Mouse (Mus musculus) thymus, postnatal 10 days (tissue): ENCODE data around the gene Kcnq1.
A peak's percentile ranks its signal among the peaks of the same experiment; 100 is the strongest.

ENCODE experiments used
- DNase-seq, 2 experiments: peaks; one replicate each; pipeline ENCODE4 v3.0.0; 2021; ENCODE audit warnings: low spot score in 2 of 2

Kcnq1 gene

DNA sequence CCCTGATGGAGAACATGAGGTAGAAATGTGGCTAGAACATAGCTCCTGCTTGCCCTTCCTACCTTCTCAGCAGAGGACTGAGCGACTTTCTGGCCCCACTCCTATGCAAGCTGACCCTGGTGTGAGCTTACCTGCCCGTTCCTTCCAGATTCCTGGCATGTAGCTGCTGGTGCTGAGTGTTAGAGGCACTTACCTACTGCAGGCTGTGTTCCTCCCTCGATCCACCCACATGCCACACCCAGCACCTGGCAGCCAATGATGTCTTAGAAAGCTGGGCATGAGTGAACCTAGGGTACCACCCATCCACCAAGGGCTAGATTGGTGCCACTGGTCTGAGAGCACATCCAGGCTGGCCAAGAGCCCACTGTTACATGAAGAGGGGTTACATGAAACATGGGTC, 12.3 kb upstream of the Kcnq1 start:
- DNase-seq, result no peak

GRCm38 (mm10) chr7:143094592-143095553, 11.3 kb upstream of the Kcnq1 start, which contains the start of gene Trpm5:
Trpm5 (minus strand) TSS chr7:143094642.
- DNase-seq, result peak; percentile 24 to 68

GRCm38 (mm10) chr7:143095554-143095907, 10.6 kb upstream of the Kcnq1 start:
- DNase-seq, result no peak

GRCm38 (mm10) chr7:143100759-143101158, 5.4 kb upstream of the Kcnq1 start:
- no peak for DNase-seq

DNA sequence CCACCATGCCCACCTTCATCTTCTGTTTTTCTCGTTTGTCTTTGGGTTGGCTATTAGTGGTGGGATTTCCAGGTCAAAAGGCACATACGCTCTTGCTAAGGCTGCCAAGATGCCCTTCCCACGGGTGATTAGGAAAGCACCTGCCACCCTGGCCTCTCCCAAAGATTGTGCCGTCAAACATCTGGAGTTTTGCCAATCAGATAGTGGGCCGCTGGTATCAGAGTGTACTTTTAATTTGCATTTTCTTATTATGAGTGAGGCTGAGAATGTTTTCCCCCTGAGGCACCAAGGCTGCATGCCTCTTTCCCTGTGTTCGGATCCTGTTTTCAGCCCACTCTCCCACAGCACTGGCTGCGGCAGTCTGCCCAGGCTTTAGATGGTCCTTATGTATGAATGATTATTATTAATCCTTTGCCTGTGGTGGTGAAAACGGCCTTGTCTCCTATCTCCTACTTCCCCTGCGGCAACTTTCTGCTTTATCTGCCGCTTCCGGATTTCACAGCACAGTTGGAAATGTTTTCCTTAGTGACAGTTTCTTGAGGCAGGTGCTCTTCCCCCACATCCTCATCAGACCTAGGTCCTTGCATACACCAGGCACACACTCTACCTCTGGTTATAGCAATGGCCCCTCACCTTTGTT, 784 bp upstream of the Kcnq1 start:
- DNase-seq, result no peak

GRCm38 (mm10) chr7:143106672-143107465, 707 bp downstream of the Kcnq1 start:
- DNase-seq, result peak; percentile 30 to 56

DNA sequence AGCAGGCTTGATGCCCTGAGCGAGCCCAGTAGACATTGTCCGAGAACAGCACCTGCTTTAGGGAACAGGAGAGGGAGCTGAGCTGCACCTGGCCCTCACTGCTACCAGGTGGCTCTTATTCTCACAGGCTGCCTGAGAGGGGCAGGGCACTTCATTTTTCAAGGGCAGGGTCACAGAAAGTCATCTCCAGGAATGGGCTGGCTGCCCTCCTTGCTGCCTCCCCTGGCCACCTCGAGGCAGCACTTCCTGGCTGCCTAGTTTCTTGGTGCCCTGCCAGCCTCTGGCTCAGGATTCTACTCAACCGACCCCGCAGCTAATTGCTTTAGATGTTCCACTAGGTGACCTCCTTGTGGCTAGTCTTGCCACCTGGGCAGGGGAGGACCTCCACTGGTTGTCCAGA, 2.0 kb downstream of the Kcnq1 start:
- no peak for DNase-seq

- DNase-seq, result no peak
Measured at GRCm38 (mm10) chr7:143108996-143109660, 3.0 kb downstream of the Kcnq1 start.

DNA sequence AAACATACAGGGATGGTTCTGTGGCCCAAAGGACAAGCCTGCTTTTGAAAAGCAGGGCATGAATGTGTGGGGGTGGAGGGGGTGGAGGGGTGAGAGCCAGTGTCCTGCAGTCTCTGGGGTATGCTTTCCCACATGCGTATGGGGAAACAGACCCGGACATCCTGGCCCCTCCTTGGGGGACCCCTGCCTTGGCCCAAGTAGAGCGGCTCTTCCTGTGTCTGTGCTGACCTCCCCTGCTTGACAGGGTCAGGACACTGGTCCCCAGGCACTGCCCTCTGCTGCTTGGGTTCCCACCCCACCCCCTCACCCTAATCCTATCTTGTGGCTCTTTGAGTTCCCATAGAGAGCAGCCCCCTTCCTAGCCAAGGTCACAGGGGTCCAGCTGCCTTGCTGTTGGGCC, 3.5 kb downstream of the Kcnq1 start:
- no peak for DNase-seq

DNA sequence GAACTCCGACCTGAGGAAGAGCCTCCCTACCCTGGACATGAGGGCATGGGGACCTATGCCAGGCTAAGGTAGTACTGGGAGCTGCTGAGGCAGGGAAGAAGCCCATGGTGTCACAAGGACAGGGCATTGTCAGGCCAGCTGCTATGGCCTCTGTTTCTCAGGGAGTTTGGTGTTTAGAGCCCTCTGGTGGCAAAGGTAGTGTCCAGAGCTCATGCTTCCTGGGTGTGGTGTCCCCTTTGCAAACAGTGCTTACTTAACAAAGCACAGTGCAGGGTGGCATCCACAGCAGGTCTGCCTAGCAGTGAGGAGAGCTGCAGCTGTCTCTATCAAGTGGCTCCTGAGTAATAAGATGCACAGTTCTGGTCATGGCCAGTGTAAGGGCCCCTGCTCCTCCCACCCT, 4.6 kb downstream of the Kcnq1 start:
- no peak for DNase-seq

GRCm38 (mm10) chr7:143111719-143112118, 5.6 kb downstream of the Kcnq1 start:
- DNase-seq, result no peak

- no peak for DNase-seq
Measured at GRCm38 (mm10) chr7:143112395-143112794, 6.2 kb downstream of the Kcnq1 start.

GRCm38 (mm10) chr7:143114773-143115172, 8.6 kb downstream of the Kcnq1 start:
- no peak for DNase-seq

DNA sequence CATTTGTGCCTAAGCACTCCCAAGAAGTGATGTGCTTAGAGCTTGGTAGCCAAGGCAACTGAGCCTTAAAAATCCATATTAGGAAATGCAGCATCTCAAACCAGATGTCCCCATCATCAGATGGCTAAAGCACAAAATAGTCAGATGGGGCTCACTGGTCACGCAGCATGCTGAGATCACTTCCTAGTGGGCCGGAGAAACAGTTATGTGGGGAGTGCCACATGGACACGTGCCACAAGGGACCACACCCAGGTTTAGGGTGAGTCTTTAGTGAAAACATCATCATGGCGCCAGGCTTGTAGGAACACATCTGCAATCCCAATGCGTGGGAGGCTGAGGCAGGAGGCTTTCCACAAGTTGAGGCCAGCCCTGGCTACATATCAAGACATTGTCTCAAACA, 10.4 kb downstream of the Kcnq1 start:
- DNase-seq, result no peak

DNA sequence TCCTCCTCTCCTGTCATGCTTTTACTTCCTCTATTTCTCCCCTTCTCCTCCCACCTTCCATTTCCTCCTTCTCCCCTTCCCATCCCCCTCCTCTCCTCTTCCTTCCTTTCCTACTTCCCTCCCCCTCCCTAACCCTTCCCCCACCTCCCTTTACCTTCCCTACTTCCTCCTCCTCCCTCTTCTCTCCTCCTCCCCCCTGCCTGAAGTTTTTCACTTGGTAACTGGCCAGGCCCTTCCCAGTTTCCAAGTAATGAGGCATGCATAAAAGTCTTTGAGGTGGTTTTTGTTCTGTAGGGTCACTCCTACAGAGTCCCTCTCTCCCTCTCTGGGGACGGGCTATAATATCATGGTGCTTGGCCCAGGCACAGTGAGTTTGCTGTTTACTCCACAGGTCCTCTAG, 13.2 kb downstream of the Kcnq1 start:
- DNase-seq, result no peak

- no peak for DNase-seq
Measured at GRCm38 (mm10) chr7:143119826-143120225, 13.7 kb downstream of the Kcnq1 start.

DNA sequence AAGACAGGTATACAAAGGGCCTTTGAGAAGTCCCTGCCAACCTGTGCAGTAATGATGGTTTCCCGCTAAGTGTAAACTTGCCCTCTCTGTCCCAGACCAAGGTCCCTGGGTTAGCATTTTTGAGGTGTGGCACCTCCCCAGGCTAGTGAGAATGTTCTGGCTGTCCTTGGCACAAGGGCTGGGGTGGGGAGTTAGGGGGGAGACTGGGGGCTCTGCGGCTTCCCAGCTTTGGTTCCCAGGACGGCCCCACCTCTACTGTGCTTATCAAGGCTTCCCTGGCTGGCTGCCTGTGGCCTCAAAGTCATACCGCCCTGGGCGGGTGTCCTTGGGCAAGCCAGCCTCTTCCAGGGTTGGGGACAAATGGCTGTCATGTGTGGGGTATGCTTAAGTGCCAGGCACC, 16.0 kb downstream of the Kcnq1 start:
- DNase-seq, result no peak

DNA sequence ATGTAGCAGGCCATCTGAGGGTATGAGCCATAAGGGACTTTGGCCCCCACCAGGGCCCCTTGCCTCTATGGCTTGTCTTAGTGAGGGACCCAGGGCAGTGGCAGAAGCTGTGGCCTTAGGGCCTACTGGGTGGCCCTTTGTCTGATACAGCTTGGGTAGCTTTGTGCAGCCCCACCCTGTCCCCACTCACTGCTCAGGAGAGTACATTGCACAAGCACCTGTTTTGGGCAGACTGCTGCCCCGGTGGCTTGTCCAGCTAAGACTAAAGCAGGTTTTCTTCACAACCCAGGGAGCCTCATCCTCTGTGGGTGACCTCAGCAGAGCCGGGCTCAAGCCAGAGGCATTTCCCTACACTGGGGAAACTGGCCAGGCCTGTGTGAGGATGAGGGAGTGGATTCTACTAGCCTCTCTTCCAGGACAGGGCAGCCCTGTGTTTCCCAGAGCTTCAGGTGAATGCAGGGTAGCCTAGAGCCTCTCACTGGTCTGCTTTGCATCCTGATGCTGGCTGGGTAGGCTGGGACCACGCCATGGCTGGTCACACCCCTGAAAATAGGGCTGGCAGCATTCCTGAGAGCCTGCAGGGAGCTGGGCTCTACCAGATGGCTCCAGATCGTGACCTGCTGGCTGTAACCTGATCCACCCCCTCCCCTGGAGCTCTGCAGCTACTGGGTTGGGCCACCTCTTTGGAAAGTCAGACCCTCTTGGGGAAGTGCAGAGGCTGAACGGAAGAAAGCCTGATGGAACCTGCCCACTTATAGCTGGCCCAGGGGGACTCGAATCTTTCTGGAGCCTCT, 17.9 kb downstream of the Kcnq1 start:
- no peak for DNase-seq

- no peak for DNase-seq
Measured at GRCm38 (mm10) chr7:143124902-143125301, 18.7 kb downstream of the Kcnq1 start.

- no peak for DNase-seq
Measured at GRCm38 (mm10) chr7:143132815-143133214, 26.7 kb downstream of the Kcnq1 start.

DNA sequence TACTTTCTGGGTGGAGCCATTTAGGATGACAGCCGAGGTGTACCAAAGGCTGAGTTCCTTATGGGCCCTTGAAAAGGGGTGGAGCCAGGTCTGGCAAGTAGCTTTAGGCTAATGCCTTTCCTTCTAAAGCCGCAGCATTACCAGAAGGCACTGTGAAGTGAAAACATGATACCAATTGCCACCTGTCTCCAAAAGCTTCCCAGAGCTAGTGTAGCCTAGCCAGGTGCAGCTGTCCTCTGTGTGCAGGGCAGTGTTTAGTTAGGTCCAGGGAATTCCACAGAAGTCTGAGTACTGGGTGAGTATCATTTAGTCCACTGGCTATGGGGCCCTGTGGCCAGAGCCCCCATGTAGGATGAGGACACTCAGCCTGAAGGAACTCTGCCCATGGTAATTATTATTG, 30.0 kb downstream of the Kcnq1 start:
- no peak for DNase-seq
